Mouse (Mus musculus): Measurements from ENCODE around the gene Glb1. TPM values are rescaled to one million over a fixed set of nuclear protein-coding genes. Genes with fewer than 3 reads are reported as not detected.
A peak's percentile ranks its signal among the peaks of the same experiment; 100 is the strongest.

Gene Glb1
- polyA plus RNA-seq, 1 experiment from 2014 or later, result 23.8 TPM

DNA sequence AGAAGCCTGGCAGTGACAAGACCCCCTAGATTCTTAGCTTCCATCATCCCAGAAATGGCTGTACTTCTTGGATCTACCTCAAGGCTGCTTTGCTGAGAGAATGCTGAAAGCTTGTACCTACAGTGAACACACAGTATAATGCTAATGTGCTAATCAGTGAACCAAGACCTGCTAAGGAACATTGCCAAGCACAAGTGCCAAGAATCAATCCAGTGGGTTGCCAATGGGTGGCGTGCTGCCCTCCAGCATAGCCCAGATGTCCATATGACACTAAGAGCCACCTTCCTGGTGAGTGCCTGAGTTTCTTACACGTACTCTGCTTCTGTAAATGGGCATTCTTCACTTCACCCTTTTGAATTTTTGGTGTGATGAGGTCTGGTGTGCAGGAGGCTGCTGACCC is 6.8 kb downstream of the Glb1 start:
- H3K4me1 ChIP-seq, result no peaks in the 10 kb centered on the region
- H3K9me3 ChIP-seq (replicated peaks), result peaks cover 31% of the 10 kb centered on the region
- no peak overlapping the region for H3K27ac ChIP-seq (replicated peaks)
- no peak overlapping the region for H3K4me3 ChIP-seq
- 91% methylated on average over 2 of the region's 2 CpGs for WGBS
- DNase-seq (ENCODE audit: low spot score), result no peak
- H3K36me3 ChIP-seq, result peaks cover 88% of the 10 kb centered on the region
- H3K27me3 ChIP-seq (ENCODE audit: low read depth, poor library complexity, severe bottlenecking), result no peaks in the 10 kb centered on the region

DNA sequence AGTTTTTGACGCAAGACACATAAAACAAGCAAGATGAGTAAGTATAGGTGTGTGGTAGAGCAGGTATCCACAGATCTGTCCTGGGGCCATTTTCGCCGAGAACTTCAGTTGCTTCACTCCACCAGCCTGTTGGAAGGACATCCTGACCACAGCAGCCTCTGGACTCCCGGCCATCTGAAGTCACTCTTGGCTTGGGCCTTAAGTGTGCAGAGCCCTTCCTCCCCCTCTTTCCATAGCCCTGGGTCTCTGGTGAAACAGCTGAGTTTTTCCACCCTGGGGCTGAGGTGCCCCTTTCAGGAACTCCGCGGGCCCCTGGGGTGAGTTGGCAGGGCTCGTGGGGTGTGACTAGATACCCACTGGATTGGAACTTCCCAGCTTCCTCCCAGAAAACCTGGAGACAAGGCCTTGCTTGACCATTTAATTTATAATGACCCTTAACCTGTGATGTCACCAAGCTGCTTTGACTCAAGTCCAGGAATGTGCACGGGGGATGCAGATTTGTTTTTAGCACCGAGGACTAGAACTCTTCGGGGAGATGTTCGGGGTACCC is 9.5 kb downstream of the Glb1 start:
- H3K36me3 ChIP-seq, result peaks cover 74% of the 10 kb centered on the region
- WGBS, result 93% methylated on average over 11 of the region's 11 CpGs

GRCm38 (mm10) chr9:114411295-114411694 is 10.4 kb downstream of the Glb1 start:
- no peak overlapping the region for H3K27ac ChIP-seq (replicated peaks)
- H3K4me3 ChIP-seq, result no peak overlapping the region
- no peak for DNase-seq (ENCODE audit: low spot score)
- peaks cover 65% of the 10 kb centered on the region for H3K36me3 ChIP-seq
- no peaks in the 10 kb centered on the region for H3K27me3 ChIP-seq (ENCODE audit: low read depth, poor library complexity, severe bottlenecking)
- peaks cover 13% of the 10 kb centered on the region; the same call in 1 of the 2 replicates for H3K9me3 ChIP-seq (replicated peaks)
- no peaks in the 10 kb centered on the region for H3K4me1 ChIP-seq
- WGBS, result 78% methylated on average over 5 of the region's 5 CpGs

More for the DNA sequence above, 9.5 kb downstream of the Glb1 start:
- DNase-seq (ENCODE audit: low spot score), result no peak
- H3K4me3 ChIP-seq, result no peak overlapping the region
- H3K27me3 ChIP-seq (ENCODE audit: low read depth, poor library complexity, severe bottlenecking), result no peaks in the 10 kb centered on the region
- H3K4me1 ChIP-seq, result no peaks in the 10 kb centered on the region
- peaks cover 21% of the 10 kb centered on the region for H3K9me3 ChIP-seq (replicated peaks)
- no peak overlapping the region for H3K27ac ChIP-seq (replicated peaks)

DNA sequence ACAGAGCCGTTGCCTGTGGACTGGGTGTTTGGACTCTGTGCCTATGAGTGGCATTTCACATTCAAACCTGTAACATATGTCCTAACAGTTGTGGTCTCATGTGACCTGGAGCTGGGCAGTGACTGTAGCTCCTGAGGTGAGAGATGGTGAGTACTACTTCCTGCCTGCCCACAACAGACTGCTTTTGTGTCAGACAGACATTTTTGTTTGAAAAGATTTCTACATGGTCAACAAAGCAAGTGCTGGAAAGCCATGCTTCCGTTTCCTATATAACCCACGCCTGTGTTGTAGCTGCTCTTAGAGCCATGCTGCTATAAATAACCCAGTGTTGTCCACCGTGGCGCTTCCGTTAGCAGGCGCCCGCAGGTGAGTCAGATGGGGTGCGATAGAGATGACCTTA is 11.5 kb downstream of the Glb1 start:
- H3K4me3 ChIP-seq, result no peak overlapping the region
- H3K27me3 ChIP-seq (ENCODE audit: low read depth, poor library complexity, severe bottlenecking), result no peaks in the 10 kb centered on the region
- H3K36me3 ChIP-seq, result peaks cover 55% of the 10 kb centered on the region
- DNase-seq (ENCODE audit: low spot score), result no peak
- no peaks in the 10 kb centered on the region for H3K4me1 ChIP-seq
- no peak overlapping the region for H3K27ac ChIP-seq (replicated peaks)
- peaks cover 13% of the 10 kb centered on the region; the same call in 1 of the 2 replicates for H3K9me3 ChIP-seq (replicated peaks)
- 95% methylated on average over 9 of the region's 9 CpGs for WGBS

DNA sequence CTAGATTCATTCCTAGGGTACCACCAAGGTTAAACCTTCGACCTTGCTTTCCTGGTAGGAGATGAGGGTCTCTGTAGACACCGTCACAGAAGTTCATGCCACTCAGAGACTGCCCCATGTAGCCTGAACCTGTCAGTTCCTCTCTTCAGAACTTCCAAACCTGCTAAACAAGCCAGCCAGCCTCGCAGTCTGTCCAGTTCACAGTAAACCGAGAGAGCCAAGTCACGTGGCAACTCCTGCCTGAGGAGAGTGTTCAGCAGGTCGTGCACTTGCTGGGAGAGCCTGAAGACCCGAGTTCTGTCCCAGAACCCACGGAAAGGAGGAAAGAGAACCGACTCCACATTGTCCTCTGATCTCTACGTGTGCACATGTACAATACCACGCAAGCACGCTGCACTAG is 13.0 kb downstream of the Glb1 start:
- no peak overlapping the region for H3K27ac ChIP-seq (replicated peaks)
- no peaks in the 10 kb centered on the region for H3K4me1 ChIP-seq
- H3K27me3 ChIP-seq (ENCODE audit: low read depth, poor library complexity, severe bottlenecking), result no peaks in the 10 kb centered on the region
- H3K9me3 ChIP-seq (replicated peaks), result peaks cover 13% of the 10 kb centered on the region; the same call in 1 of the 2 replicates
- 89% methylated on average over 12 of the region's 12 CpGs for WGBS
- H3K4me3 ChIP-seq, result no peak overlapping the region
- no peak for DNase-seq (ENCODE audit: low spot score)
- H3K36me3 ChIP-seq, result peaks cover 41% of the 10 kb centered on the region

DNA sequence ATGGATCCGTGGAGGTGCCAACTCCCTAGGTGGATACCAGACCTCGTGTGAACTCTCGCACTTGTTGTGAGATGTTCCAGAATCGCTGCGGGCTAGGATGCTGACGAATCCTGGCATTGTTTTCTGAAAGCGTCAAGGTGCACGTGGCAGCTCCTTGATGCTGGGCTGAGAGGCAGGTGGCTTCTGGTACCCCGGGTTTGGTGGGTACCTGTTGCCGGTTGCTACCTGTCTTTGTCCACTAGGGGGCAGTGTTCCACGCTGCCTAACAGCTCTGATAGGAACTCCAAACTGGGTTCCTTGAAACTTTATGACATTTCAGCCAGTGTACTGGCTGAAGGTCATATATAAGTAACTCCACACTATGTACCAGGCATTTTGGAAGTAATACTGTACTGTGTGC is 14.8 kb downstream of the Glb1 start:
- Histone ChIP-seq H3K9me3 (replicated peaks) (peaks cover 13% of the 10 kb centered on the region; the same call in 1 of the 2 replicates), H3K36me3 (peaks cover 29% of the 10 kb centered on the region), H3K27me3 (ENCODE audit: low read depth, poor library complexity, severe bottlenecking) (no peaks in the 10 kb centered on the region), H3K4me3 (no peak overlapping the region), H3K27ac (replicated peaks) (no peak overlapping the region), H3K4me1 (no peaks in the 10 kb centered on the region)
- 25% methylated on average over 11 of the region's 11 CpGs for WGBS
- DNase-seq (ENCODE audit: low spot score), result peak; percentile 59

DNA sequence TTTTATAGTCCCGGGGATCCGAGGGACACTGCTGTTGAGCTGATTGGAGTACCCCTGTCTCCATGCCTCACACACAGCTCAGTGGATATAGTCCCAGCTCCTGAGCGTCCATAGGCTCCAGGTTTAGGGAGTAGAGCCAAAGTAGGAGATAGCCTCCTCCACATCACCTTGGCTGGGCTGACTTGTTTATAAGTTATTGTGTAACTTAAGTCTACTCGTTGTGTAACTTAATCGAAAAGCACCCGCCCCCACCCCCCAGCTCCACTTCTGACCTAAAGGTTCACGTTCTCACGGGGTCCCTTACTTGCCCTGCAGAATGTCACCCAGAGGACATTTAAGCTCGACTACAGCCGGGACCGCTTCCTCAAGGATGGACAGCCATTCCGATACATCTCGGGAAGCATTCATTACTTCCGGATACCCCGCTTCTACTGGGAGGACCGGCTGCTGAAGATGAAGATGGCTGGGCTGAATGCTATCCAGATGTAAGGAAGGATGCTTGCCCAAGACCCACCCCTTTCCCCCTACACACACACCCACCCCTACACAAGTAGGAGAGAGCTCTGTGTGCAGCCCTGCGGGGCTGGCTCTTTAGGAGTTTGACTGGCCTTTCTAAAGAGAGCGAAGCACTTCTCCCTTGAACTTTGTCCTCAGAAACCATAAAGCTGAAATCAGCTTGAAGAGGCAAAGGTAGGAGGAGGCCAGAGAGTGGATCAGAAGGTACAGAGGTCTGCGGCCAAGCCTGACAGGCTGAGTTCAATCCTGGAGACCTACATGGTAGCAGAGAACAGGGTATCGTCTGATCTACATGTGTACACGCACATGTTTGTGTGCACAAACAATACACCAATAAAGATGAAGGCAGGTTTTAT is 16.0 kb downstream of the Glb1 start:
- no peaks in the 10 kb centered on the region for H3K4me1 ChIP-seq
- H3K36me3 ChIP-seq, result peaks cover 23% of the 10 kb centered on the region
- no peak overlapping the region for H3K4me3 ChIP-seq
- peaks cover 5% of the 10 kb centered on the region; the same call in 1 of the 2 replicates for H3K9me3 ChIP-seq (replicated peaks)
- 93% methylated on average over 21 of the region's 21 CpGs for WGBS
- no peak for DNase-seq (ENCODE audit: low spot score)
- no peak overlapping the region for H3K27ac ChIP-seq (replicated peaks)
- no peaks in the 10 kb centered on the region for H3K27me3 ChIP-seq (ENCODE audit: low read depth, poor library complexity, severe bottlenecking)

DNA sequence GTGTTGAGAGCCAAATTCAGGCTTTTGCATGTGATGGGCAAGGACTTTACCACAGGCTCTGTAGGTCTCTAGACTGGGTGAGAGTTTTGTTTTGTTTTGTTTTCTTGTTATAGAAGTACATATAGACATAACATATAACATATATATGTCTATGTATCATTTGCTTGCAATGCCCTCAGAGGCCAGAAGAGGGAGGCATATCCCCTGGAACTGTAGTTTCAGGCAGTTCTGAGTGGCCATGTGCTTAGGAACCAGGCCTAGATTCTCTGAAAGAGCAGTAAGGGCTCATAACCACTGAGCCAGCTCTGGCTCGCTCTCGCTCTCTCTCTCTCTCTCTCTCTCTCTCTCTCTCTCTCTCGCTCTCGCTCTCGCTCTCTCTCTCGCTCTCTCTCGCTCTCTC is 17.3 kb downstream of the Glb1 start:
- Histone ChIP-seq H3K4me1 (no peaks in the 10 kb centered on the region), H3K36me3 (peaks cover 16% of the 10 kb centered on the region), H3K27ac (replicated peaks) (no peak overlapping the region), H3K9me3 (replicated peaks) (no peaks in the 10 kb centered on the region), H3K27me3 (ENCODE audit: low read depth, poor library complexity, severe bottlenecking) (no peaks in the 10 kb centered on the region), H3K4me3 (no peak overlapping the region)
- peak; percentile 55 for DNase-seq (ENCODE audit: low spot score)
- 72% methylated on average over 7 of the region's 7 CpGs for WGBS

DNA sequence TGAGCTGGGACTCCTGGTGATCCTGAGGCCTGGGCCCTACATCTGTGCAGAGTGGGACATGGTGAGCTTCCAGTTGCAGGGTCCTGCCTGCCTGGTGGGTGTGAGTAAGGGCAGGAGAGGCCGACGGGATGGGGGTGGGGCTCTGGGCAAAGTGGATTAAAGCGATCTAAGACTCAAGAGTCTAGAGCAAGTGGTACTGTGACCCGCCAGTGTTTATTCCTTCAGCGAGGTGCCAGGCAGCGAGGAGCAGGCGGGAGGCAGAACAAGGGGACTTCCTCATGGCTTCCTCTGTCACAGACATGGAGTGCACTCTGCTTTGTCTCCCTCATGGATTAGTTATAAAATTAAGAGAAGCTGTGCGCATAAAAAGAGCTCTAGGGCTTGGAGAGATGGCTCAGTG is 19.6 kb downstream of the Glb1 start:
- Histone ChIP-seq H3K27me3 (ENCODE audit: low read depth, poor library complexity, severe bottlenecking) (no peaks in the 10 kb centered on the region), H3K36me3 (peaks cover 19% of the 10 kb centered on the region), H3K9me3 (replicated peaks) (peaks cover 4% of the 10 kb centered on the region), H3K4me3 (no peak overlapping the region), H3K27ac (replicated peaks) (no peak overlapping the region), H3K4me1 (no peaks in the 10 kb centered on the region)
- WGBS, result 73% methylated on average over 8 of the region's 8 CpGs
- no peak for DNase-seq (ENCODE audit: low spot score)

DNA sequence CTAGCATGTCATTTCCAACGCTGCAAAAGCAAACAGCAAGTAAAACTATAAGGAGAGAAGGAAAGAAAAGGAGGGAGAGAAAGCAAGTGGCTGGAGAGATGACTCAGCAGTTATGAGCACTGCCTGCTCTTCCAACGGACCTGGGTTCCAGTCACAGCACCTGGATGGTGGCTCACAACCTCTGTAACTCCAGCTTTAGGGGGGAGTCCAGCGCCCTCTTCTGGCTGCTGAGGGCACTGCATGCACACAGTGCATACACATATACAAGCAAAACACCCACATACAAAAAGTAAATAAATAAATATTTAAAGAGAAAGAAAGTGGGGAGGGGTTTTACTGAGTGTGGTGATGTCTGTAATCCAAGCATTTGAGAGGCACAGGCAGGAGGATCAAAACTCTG is 20.2 kb downstream of the Glb1 start:
- H3K4me3 ChIP-seq, result no peak overlapping the region
- WGBS, result 72% methylated on average over 3 of the region's 3 CpGs
- no peaks in the 10 kb centered on the region for H3K4me1 ChIP-seq
- H3K9me3 ChIP-seq (replicated peaks), result peaks cover 10% of the 10 kb centered on the region
- no peak overlapping the region for H3K27ac ChIP-seq (replicated peaks)
- H3K36me3 ChIP-seq, result peaks cover 25% of the 10 kb centered on the region
- DNase-seq (ENCODE audit: low spot score), result no peak
- no peaks in the 10 kb centered on the region for H3K27me3 ChIP-seq (ENCODE audit: low read depth, poor library complexity, severe bottlenecking)

DNA sequence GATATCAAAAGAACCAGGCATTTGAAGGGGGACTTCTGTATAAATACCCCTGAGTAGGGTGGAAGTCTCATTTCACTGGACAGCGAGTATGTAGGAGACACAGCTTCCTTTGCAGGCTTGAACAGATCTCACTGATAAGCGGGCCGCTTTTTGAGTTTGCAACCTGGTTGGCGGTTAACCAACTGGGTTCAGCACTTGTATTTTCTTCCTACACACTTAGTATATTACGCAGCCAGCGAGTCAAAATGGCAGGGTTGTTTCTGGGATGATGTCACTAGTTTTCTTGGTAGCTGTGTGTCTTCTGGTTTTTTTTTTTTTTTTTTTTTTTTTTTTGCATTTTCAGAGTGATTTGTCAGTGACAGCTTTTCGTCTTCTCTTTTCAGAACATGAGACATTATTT is 20.9 kb downstream of the Glb1 start:
- no peak overlapping the region for H3K4me3 ChIP-seq
- DNase-seq (ENCODE audit: low spot score), result no peak
- H3K4me1 ChIP-seq, result no peaks in the 10 kb centered on the region
- peaks cover 30% of the 10 kb centered on the region for H3K36me3 ChIP-seq
- H3K27ac ChIP-seq (replicated peaks), result no peak overlapping the region
- H3K27me3 ChIP-seq (ENCODE audit: low read depth, poor library complexity, severe bottlenecking), result no peaks in the 10 kb centered on the region
- 95% methylated on average over 7 of the region's 7 CpGs for WGBS
- H3K9me3 ChIP-seq (replicated peaks), result peaks cover 11% of the 10 kb centered on the region

DNA sequence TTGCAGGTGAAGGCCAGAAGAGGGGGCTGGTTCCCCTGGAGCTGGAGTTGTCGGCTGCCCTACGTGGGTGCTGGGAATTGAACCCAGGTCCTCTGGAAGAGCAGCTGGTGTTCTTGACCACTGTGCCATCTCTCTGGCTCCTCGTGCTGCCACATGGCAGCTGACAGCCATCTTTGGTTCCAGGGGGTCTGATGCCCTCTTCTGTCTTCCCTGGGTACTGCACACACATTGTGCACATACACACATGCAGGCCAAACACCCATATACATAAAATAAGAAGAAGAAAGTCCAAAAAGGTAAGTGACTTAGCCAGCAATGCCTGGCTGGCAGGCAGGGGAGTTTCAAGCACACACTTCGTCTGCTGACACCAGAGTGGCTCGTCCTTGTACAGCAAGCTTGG is 24.7 kb downstream of the Glb1 start:
- Histone ChIP-seq H3K4me1 (peaks cover 7% of the 10 kb centered on the region; the same call in 1 of the 2 replicates), H3K36me3 (peaks cover 32% of the 10 kb centered on the region), H3K27ac (replicated peaks) (no peak overlapping the region), H3K27me3 (ENCODE audit: low read depth, poor library complexity, severe bottlenecking) (no peaks in the 10 kb centered on the region), H3K4me3 (no peak overlapping the region), H3K9me3 (replicated peaks) (peaks cover 11% of the 10 kb centered on the region)
- 94% methylated on average over 5 of the region's 5 CpGs for WGBS
- no peak for DNase-seq (ENCODE audit: low spot score)

DNA sequence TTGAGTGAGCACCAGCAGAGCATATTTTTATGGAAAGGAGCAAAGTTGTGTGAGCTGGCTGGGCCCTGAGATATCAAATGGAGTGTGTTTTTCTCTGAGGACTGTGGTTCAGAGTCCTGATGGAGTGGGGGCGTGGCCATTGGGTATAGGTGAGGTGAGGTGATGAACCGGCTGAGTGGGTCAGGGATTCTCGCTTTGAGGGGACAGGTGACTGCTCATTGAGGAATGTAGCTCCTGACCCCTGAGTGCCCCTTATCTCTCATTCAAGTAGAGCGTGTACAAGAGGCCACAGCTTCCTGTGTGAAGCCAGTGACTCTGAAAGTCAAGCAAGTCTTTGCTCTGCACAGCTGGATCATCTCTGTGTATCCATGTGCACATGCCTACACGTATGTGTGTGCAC is 25.3 kb downstream of the Glb1 start:
- Histone ChIP-seq H3K4me3 (no peak overlapping the region), H3K9me3 (replicated peaks) (peaks cover 11% of the 10 kb centered on the region), H3K36me3 (peaks cover 34% of the 10 kb centered on the region), H3K4me1 (peaks cover 7% of the 10 kb centered on the region; the same call in 1 of the 2 replicates), H3K27ac (replicated peaks) (no peak overlapping the region), H3K27me3 (ENCODE audit: low read depth, poor library complexity, severe bottlenecking) (no peaks in the 10 kb centered on the region)
- no peak for DNase-seq (ENCODE audit: low spot score)
- WGBS, result 89% methylated on average over 5 of the region's 5 CpGs
